Mouse (Mus musculus) spleen, postnatal 10 days (tissue): Measurements from ENCODE around the gene Arhgap36.

ENCODE experiments used
- DNase-seq, 2 experiments: peaks; one replicate each; pipeline ENCODE4 v3.0.0; 2021 to 2022; ENCODE audit warnings: low spot score in 2 of 2

The Arhgap36 gene

DNA sequence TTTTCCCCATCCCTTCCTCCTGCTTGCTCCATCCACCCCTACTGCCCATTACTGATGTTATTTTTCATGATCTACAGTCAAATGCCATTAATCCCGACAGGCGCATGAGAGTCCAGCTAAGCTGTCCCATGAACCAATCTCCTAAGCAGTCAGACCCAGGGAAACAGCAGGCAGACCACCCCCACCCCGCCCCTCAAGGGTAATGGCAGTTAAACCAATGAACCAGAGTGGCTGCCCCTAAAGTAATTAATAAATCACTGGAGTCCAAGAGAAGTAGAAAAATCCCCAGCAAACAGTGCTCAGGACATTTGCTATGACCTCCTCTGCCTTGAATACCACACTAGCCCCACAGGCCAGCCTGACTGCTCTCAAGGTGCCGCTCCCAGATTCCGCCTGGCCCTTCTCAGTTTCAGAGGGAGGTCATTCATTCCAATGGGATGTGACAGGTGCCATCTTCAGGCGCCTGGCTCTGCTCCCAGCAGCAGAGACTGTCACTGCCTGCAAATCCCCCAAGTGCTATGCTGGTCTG is at the start of gene Arhgap36:
Gene Arhgap36 (plus strand): TSS at position 504 of the 529 bp plus-strand sequence.
- no peak for DNase-seq

DNA sequence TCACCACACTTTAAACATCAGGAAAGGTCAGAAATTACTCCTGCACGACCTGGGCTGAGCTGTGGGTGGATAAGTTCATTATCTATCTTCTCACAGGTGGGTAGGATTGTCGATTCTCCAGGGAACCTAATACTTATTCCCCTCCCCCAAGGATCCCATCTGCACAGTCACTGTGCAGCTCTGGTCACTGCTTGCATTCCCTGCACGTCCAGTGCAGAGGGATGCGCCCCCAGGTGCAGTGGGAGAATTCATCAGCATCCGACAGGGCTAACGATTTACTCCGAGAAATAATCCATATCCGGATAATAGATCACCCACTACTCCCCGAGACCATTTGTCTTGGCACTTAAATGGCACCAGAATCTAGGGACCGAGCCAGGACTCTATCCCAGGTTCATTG is 6.0 kb upstream of the Arhgap36 start:
- no peak for DNase-seq

DNA sequence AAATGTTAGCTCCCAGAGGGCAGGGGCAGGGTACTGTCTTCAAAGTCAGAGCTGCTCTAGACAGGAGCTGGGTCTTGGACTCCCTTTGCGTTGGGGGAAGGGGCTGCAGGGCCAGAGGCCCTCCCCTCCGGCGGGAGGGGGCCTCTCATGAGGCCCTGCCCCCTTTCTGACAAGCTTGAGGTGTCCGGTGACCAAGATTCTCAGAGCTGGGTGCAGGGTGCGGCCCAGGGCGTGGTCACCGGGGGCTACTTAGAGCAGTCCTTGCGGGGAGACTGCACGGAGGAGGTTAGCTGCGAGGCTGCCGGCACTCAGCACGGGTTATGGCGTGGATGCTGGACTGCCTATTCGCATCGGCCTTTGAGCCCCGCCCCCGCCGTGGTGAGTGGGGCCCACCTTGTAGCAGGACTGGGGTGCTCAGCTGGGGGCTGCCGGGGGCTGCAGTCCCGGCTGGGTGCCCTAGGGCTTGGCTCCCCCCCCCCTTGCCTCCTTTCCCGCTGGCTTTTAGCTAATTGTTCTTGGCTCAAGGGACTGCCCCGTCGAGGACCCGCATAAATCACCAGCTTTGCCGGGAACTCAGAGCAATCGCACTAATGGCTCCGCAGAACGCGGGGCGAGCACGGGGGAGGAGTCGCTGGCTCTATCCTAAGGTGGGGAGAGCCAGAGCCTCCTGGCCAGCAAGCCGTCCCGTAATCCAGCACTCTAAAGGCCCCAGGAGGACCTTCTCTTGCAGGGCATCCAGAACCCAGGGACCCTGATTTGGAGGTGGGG is 6.7 kb downstream of the Arhgap36 start:
- DNase-seq, result no peak

DNA sequence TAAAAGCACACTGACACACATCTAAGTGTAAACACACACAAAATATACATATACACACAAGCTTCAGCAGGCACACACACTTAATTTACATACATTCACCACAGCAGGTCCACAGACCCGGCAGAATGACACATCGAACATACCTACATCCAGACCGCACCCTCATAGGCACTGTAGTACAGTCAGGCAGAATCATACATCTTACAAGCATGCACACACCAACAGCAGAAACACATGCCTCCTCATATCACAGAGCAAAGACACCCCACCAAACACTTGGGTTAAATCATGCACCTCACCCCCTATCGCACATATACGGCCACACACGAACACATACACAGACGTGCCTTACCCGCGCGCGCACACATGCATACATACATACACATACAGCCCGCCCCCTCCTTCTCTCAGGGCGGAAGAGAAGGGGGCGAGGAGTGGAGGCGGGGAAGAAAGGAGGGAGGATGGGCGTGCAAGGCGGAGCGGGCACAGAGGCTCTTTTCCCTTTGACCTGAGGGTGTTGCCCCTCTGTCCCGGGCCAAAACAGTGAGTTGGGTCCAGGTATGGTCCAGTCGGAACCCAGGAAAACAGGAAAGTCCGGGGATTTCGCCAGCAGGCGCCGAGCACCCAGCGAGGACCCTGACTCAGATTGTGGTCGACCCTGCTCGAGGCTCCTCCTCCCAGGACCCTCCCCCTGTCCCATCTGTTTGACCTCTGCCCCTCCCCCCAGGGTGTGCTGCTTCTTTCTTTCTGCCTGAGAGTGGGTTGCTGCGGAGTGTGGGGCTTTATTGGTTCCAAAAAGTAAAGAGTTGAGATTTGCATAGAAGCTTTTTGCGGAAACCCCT is 16.4 kb downstream of the Arhgap36 start:
- DNase-seq, result no peak

DNA sequence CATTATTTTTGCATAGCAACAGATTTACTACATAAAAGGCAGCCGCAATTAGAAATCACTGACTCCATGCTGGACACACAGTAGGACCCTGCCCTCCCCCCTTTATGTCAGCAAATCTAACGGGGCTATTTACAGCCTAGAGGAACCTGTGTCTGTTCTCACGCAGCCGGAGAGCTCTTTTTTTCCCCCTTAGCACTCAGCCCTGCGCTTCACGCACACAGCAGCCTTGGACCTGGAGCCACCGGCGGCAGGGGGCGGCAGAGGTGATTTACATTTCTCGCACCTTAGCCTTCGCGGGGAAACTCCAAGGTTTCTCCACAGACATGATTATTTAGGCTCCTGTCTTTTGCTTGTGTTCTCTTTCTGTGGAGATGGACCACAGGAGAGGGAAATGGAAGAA is 17.1 kb downstream of the Arhgap36 start:
- no peak for DNase-seq

DNA sequence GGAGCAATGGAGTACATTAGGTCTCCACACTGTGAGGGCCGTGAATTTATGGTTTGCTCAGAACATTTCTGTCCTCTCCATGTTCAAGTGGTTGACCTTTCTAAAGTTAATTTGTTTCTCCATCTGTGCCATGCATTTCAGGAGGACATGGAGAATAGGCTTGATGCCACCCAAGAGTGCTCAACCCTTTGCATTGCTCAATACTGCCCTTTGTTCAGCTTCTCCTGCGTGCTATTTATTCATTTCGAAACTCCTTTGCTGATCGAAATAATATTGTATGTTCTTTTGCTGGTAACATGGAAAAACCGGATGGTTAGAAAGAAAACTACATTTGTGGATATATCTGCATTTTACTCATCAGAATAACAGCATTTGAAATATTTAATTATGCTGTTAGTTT is 25.4 kb downstream of the Arhgap36 start:
- no peak for DNase-seq

DNA sequence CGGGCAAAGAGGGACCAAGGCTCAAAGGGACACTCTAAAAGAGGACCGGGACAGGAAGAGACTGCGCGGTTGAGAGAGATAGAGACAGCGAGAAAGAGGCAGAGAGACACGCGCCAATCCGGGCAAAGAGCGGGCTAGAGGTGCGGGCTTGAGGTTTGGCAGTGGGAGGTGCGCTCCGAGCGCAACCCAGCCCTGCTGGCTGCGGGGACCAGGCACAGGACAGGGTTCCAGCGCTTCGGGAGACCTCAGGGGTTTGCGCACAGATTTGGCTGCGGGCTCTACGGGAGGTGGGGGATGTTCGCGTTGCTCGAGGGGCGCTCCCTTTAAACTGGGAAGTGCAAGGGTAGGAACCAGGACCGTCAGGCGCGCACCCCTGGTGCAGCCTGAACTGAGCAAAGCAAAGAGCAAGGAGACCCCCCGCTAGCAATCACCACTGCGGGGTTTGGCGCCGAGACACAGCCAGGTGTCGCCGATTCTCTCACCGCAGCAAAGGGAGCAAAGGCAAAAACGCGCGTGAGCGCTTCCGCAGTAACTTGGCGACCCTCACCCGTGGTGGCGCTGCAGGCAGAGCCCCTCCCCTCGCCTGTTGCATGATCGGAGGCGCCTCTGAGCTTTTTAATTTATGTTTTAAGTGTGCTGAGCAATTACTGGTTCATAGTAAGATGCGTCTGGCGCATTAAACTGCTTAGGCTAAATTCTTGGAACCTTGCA is 30.1 kb downstream of the Arhgap36 start:
- no peak for DNase-seq
